Mouse (Mus musculus): ENCODE data around the gene Pxylp1.
"Not testable (repeated sequence)": the region's sequence is repeated elsewhere in the genome, so short reads cannot be mapped to it uniquely, and the experiment has no call there.

Gene Pxylp1

DNA sequence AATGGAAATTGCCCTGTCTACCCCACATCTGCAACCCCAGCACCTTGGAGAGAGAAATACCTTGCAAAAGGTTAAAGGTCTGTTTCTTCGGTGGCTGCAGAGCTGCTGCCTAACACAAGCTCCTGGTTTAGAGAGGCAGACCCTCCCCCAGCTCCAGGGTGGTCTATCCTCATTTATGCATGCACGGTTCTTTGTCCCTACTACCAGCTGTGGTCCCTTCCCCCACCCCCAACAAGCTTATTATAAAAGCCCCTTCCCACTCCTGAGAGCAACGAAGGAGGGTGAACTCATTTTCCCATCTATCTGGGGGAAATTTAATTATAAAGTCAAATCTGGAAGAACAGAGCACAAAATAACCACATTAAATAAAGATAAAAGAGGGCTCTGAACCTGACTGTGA is at the start of gene Pxylp1:
TSS of gene Pxylp1 (minus strand) at position 124 of the 400 bp plus-strand sequence.
- no peak for DNase-seq

DNA sequence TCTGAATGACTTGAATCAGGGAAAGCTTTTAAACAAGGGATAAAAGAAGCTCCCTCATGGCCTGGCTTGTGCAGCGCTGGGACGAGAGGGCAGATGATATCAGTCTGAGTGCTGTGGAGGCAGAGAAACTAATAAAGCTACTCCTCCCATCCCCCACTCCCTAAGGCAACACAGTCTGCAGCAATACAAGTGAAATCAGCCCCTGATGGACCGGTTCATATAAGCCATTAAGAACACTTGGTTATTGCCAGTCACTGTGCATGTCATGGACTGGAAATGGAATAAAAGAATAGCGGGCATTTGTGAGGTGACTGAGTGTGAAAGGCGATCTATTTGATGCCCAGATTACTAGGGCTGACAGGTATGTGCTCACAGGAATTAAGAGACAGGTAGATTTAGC is 46.4 kb upstream of the Pxylp1 start:
- DNase-seq = no peak

DNA sequence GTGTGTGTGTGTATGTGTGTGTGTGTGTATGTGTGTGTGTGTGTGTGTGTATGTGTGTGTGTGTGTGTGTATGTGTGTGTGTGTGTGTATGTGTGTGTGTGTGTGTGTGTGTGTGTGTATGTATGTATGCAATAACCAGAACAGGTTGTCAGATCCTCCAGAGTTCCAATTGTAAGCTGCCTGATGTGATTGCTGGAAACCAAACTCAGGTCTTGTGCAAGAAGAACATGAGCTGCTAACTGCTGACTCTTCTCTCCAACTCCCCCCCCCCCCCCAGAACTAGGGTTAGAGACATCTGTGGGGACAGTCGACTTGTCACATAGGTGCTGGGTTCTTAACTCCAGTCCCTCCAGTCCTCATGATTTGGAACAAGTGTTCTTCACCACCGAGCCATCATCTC is 44.0 kb upstream of the Pxylp1 start:
- DNase-seq = not testable (repeated sequence)

DNA sequence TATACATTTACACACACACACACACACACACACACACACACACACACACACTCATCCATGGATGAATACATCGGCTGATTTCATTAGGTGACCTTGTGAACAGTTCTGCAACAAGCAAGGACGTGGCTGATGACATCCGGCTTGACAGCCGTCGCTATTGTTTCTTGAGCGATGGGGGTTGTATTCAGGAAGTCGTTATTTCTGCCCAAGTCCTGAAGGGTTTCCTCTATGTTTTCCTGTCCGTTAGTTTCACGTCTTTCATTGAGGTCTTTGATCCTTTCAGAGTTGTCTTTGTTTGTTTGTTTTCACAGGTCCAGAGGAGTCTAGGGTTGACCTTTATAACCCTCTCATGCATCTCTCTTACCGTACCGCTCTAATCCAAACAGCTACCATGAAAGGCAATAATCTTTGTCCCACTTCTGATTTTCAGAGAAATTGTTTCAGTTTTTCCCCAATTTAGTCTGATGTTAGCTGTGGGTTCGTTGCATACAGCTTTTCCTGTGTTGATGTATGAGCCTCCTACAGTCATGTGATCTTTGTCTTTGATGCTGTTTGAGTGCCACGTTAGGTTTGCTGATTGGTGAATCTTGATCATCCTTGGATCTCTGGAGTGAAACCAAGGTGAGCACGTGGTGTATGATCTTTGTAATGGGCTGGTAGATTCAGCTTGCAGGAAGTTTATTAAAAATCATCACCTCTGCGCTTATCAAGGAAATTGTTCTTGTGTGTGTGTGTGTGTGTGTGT is 43.3 kb upstream of the Pxylp1 start:
- DNase-seq = no peak

DNA sequence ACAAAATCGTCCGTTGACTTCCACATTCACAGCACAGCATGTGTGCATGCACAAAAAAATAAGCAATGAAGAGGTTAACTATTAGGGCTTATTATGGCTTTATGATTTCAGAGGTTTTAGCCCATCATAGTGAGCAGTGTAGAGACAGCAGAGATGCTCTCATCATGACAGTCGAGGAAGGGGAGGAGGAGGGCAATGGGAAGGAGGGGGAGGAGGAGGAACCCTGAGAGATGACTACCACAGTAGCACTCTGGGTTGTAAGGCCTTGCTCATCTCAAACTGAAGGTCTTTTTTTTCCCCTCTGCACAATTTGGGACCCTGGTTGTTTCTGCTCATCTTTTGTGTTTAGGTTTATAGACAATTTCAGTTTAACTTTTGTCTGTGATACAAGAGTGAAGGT is 42.3 kb upstream of the Pxylp1 start:
- no peak for DNase-seq

DNA sequence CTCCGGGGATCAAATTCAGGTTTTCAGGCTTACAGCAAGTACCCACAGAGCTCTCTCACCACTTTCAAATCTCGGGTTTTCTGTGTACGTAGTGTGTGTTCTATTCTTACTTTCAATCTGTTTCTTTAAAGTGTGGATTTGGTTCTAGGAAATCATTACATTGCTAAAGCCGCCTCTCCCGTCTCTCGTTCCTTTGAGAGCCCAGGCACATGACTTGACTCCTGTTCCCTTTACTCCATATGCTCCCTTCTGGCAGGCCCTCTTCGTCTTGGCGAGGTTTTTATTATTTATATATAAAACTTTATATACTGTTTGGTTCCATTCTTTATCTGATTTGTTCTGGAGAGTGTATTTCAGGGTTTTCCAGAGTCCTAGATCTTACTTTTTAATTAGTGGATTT is 40.3 kb upstream of the Pxylp1 start:
- no peak for DNase-seq

DNA sequence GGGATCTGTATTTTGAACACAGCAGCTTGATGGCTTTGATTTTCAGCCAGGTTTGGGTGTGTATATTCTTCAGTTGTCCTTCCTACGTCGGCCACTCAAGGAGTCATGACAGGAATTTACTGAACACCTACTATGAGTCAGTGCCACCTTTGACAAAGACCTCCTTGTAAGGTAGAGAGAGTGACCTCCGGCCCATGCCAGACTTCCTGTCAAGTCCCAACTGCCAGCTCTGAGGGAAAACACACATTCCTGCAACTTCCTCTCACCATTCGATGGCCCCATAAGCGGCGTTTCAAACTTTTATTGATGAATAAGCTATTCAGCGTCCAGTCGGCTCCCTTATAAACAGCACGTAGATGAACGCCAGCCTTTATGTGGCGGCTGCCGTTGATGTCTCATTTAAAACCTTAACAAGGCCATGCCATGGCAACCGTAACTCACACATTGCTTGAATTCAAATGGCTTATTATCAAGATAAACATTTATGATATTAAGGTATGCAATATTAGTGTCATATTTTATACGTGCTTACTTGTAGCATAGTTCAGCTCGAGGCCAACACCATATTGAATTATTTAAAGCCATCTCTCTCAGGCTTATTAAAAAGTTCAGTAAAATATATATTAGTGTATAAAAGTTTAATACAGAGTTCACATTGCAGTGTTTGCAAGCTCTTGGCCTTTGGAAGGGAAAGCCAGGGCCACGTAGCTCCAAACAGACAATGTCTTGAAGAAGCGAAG is 31.3 kb upstream of the Pxylp1 start:
- no peak for DNase-seq

DNA sequence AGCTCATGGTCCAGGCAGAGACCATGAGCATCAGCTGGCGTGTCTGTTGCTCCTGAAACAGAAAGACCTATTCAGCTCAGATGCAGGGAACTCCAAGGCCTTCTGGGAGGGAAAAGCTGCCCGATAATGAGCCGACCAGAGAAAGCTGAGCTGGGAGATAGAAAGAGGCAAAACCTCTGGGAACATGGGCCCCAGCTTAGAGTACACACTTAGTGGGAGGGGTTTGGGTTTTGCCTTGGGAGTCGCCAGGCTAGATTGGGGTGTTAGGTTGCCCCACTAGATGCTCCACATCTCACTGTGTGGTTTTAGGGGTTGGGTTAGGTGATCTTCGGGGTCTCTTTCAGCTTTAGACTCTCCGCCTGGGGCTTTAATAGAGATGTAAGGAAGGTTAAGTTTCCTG is 30.6 kb upstream of the Pxylp1 start:
- no peak for DNase-seq

DNA sequence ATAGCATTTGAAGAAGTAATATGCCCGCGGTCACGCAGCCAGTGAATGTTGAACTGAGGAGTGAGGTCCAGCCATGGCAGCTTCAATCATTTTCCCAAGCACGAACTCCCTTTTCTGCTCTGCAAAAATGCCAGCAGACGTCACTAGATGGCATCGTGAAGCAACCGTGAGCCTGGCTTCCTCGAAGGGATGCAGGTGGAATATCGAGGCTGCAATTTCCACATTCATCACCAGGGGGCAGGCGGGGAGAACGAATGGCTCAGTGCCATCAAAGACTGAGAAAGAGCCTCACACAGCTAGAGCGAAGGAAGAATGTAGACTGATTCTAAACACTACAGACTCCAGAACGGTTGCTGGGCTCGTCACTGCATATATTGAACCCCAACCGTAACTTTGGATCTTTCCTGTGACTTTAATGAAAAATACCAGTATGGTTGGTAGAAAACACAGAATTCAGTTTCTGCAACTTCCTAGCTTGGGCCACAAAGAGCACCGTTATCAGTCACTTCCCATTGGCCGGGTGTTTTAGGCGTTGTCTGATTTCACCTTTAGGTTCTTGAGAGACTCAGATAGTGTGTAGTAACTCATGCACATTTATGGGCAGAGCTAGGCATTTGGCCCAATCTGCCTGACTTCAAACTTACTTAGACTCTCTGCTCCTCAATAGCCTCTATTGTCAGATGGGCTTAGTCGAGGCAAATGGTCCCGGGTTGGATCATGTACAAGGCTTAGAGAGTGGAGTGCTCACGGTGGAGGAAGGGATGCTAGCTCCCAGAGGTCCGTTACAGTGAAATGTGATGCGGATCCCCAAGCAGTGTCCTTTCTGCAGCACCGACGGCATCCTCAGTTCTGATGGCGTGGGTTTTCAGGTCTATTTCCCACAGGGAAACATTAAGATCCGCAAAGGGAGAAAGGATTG is 24.4 kb upstream of the Pxylp1 start:
- peak; percentile 97 to 99 for DNase-seq

DNA sequence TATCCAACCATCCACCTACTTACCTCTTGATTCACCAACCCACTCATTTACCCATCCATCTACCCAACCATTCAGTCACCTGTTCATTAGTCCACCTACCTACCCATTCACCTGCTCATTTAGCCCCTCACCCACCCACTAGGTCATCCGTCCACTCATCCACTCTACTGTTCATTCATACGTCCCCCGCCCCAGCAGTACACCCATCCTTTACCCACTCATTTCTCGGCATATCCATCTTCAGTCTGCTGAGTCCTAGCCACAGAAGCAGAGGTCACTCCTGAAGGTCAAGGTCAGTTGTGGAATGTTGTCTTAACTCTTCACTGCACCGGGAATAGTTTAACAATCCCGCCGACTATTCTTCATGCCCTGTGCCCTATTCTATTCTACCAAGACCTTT is 23.6 kb upstream of the Pxylp1 start:
- DNase-seq = peak in 1 of 2 experiments; percentile 13

DNA sequence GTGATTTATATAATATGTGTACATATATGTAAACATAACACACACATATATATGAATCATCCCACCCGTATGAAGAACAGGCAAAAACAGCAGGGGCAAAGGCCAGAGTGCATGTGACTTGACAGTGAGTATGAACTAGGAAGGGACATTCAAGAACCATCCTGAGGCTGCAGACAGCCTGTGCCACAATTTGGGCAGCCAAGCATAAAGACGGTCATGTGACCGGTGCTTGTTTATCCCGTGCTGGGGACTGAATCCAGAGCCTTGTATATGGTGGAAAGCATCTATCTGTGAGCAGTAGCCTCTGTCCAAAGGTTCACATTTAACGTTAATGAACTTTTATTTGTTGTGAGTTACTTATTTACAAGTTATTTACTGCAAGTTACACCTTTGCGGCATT is 22.4 kb upstream of the Pxylp1 start:
- peak; percentile 52 to 56 for DNase-seq

DNA sequence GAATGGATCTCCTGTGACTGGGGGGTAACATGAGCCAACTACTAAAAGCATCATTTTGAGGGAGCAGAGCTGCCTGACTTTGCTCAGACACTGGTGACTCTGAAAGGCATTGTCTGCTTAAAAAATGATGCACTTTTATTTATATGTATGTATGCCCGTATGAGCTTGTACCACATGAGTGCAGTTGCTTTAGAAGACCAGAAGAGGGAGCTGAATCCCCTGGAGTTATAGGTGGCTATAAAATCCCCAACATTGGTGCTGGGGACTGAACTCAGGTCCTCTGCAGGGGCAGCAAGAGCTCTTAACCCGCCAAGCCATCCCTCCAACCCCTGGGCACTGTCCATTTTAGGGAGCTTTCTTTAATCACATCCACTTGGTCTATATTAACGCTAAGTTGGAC is 21.5 kb upstream of the Pxylp1 start:
- DNase-seq = no peak

DNA sequence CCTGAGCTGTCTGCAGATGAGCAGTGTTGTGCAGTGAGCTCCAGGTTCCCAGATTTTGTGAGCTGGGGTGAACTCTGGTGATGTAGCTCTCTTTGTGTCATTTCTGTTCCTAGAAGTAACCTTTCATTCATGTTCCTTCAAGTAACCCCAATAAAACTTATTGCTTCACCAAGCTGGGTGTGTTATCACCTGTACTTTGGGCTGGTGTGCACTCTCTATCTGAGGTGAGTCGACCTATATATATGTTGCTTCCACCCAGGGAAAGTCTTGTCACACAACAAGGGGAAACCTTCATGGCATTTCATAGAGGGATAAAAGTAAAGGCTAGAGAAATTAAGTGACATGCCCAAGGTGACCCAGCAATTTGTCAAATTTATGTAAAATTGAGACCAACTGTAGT is 17.0 kb upstream of the Pxylp1 start:
- DNase-seq = no peak

DNA sequence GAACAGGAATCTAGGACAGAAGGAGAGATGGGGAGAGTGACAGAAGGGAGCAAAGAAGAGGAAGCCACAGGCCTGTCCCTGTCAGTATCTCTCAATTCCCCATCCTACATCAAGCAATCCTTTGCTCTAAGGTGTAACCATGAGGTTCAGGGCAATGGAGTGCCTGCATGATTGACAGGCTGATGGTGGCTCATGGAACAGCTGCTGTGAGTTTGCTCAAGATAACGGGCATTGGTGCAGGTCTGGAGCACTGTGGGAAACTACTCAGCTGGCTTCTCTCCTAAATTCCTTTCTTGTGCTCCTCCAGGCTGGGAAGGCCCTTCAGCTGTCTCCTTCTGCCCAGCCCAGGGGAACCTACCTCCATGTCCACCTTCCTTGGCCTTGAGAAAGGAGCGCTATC is 16.3 kb upstream of the Pxylp1 start:
- no peak for DNase-seq

DNA sequence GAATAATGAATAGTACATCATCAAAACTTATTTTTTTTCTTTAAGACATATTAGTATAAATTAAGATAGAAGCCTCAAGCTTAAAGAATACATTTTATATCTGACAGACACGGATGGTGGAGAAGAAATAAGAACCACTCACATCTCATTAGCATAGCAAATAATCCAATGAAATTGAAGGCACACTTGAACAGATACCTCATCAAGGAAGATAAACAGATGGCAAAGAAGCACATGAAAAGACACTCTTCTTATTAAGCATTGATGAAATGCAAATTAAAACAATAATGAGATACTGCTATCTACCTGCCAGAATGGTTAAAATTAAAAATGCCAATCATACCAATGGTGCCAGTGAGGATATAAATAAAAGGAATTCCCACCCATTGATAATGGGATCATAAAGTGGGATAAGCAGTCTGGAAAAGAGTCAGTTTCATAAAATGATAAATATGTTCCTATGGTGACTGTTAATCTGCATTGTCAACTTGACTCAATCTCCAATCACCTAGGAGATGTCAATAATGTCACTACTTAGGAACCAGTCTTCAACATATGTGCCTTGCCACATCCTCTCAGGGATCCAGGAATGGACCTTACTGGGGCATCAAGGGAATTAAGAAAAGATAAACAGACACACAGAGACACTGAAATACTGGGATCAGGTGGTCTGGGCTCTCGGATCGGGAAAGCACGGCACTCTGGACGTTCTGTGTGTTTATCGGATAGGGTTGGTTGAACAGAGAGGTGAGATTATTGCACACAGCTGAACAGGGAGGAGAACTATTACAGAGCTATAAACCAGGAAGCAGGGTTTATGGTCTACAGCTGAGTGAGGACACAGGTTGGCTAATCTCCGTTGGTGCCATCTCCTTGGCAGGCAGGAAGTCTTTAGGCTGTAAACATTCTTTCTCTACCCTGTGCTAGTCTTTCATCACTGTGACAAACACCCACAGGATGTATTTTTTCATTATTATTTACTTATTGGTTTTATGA is 12.2 kb upstream of the Pxylp1 start:
- no peak for DNase-seq

DNA sequence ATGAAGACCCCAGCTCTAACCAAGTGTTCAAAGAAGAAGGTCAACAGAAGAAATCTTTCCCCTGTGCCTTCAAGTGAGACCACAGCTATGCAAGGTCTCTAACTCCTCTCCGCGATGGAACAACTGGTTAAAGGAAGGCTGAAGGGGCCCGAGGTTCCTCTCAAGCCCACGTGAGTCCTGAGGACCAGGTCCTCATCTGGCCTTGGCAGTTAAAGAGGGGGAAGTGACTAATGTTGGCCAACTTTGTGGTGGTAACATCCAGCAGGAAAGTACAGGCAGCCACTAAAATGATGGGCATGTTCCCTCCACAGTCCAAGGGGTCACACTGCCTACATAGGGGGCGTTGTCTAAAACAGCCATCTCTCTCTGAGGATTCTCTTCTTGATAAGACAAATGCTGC is 7.2 kb upstream of the Pxylp1 start:
- DNase-seq = no peak

DNA sequence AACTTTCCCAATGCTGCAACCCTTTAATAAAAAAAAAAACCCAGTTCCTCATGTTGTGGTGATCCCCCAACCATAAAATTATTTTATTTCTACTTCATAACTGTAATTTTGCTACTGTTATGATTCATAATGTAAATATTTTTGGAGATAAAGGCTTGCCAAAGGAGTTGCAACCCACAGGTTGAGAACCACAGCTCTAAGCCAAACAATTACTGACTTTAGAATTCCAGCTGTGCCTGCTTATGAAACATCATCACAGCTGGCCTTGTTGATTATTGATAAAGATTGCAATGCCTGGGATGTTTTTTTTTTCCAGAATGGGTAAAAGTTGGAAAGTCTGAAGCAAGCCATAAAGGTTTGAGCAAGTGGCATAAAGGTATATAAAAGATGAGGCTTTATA is 6.5 kb upstream of the Pxylp1 start:
- DNase-seq = no peak

DNA sequence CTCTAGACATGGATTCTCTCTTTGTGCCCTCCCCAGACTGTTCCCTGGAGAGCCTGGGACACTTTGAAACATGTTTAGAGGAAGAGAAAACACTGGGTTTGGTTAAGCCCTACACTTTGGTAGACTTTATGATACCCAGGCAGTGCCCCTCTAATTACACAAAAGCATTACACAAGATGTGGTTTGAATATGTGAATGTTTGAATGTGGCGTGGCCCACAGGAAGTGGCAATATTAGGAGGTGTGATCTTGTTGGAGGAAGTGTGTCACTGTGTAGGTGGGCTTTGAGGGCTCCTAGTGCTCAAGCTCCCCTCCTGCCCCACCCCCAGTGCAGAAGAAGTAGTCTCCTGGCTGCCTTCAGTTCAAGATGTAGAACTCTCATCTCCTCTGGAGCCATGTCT is 4.2 kb upstream of the Pxylp1 start:
- DNase-seq = no peak

DNA sequence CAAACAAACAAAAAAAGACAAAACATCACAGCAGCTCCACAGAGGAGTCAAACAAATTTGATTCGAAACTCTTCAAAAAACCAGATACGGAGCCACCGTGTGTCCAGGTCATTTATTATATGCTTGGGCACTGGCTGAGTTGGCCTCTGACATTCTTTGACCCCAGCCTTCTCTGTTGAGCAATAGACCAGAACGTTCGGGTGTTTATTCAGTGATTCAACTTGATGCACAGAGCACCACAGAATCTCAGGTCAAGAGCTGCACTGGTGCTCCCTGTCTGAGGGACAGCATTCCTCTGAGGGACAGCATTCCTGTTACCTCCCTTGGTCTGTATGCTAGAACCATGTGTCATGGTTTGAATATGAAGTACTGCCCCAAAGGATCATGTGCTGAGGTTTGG is 1.1 kb upstream of the Pxylp1 start:
- no peak for DNase-seq

DNA sequence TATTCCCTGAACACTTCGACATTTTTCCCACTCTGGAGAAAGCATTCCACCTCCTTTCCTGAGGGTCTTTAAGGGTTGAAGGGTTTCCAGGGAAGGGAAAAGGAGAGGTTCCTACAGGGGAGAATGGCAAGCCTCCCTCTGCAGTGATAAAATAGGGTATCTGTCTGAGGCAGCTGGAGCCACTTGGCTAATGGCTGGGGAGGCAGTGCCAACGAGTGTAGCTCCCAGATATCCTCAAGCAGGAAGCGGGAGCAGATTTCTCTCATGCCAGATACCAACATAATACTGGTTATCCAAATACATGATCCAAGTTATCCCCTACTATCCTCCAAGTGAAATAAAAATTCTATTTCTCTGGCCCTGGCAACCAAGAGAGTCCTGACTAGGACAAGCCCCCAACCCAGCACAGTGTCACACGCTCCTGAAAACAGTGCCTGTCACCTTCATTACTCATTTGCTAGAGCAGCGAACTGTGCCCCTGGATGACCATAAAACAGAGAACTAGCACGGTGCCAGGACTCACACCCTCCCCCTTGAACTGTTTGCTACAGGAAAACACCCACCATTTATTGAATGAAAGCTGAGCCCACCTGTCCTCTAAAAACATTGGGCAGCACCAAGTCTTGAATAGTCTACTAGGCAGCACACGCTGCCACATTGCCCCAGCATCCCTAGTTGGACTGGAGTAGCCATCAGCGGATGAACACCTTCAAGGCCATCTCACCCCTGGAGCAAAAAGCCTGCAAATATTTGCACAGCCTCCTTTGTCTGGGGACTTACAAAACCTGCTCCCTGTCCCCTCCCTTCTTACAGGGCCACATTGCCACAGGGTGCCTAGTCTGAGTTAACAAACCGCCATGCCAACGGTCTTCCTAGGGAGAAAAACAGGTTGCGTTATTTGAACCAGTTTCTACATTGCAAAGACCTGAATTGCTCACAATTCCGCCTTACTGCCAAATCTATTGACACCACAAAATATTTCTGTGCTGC is 833 bp downstream of the Pxylp1 start:
- DNase-seq = peak; percentile 68 to 71

DNA sequence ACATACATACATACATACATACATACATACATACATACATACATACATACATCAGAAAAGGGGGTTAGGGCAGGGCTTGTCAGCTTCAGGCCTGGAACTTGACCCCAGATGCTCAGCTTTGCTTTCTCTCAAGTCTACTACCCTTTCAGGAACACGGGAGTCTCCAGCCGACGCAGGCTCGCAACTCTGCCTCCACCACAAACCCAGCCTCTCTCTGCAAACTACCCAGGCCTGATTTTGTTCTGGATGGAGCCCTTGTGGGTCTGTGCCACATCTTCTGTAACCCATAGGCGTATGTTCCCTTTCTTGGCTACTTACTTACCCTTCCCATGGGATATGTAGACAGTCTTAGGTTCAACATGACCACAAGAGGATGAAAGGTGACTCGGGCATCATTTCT is 1.7 kb downstream of the Pxylp1 start:
- DNase-seq = peak in 1 of 2 experiments; percentile 16

Data from cerebellum, postnatal 10 days (tissue).